Mouse (Mus musculus): ENCODE measurements around the gene Anp32b.

Gene Anp32b

DNA sequence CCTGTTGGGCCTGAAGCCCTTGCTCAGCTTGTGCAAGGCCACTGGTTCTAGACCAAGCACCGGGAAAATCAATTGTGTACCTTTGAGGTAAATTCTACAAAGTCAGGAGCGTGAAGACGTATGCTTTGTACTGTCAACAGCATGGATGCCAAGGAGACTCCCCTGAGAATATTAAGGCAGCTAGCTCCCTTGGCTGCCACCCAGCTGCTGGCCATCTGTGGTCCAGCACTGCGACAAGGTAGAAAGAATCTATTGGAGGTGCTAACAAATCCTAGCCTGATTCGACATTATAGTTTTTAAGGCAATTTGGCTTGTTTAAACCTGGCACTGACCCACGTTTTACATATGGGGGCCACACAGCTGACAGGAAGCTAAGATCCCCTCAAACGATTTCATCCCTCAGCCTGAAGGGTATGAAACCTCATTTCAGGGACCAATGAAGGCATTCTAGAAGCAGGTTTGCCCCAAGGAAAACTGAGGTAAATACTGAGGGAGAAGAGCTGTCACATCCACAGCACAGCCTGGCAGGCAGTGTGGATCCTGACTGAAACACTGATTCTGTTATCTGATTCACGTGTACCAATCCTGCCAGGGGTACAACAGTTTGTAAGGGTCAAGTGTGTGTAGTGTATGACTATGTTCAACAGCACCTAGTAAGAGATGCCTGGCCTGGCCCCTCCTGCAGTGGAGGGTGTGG lies 54.8 kb downstream of the Anp32b start:
- DNase-seq (ENCODE audit: low read depth), result no peak

DNA sequence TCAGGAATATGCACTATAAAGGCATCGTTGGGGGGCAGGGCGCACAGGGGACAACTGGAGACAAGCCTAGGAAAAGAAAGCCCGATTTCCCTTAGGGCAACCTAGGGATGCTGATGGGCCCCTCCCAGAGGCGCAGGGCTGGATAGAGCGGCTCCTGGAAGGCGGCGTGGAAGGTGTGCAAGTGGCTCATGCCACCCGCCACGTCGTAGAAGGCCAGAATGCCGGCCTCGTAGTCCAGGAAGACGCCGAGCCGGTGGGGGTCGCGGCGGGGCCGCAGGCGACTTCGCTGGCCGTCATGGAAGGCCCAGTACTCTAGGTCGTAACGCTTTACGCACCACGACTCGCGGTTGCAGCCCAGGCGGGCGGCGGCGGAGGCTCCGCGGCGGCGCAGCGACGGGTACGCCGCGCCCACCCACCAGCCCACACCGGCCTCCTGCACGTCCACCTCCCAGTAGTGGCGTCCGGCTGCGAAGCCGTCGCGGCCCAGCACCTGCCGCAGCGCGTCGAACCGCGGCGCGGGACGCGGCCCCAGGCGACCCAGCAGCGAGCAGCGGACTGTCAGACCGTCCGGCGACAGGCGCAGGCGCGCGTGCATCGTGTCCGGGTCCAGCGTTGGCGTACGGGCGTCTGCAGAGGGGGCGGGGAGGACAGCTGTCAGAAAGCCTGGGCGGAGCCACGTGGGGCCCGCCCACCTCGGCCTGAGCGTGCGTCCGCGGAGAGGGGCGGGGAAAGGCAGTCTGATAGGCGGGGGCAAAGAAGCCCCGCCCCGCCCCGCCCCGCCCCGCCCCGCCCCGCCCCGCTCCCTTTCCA lies 56.3 kb downstream of the Anp32b start:
- DNase-seq (ENCODE audit: low read depth), result peak; percentile 69

DNA sequence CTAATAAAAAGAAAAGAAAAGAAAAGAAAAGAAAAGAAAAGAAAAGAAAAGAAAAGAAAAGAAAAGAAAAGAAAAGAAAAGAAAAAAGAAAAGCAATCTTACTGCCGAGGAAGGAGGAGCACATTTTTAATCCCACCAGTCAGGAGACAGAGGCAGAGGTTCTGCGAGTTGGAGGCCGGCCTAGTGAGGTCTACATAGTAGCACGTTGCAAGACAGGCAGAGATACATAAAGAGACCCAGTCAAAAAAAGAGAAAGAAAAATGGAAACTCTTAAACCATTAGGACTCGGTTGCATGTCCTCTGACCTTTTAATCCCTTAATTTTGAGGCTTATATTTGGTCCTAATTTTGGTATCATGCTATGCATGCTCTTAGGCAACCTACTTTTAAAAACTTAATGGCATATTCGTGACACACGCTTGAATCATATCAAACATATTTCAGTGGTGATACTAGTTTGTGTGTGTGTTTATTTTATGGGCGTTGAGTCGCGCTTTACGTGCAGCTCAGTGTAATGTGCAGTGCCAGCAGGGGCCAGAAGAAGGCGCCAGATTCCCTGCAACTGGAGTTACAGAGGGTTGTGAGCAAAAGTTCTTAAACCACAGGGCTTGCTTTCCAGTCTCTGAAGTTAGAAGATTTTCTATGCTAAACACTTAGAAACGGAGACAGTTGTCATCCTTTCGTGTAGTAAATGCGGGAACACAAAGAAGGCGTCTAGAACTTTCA lies 57.2 kb downstream of the Anp32b start:
- peak; percentile 59 for DNase-seq (ENCODE audit: low read depth)

DNA sequence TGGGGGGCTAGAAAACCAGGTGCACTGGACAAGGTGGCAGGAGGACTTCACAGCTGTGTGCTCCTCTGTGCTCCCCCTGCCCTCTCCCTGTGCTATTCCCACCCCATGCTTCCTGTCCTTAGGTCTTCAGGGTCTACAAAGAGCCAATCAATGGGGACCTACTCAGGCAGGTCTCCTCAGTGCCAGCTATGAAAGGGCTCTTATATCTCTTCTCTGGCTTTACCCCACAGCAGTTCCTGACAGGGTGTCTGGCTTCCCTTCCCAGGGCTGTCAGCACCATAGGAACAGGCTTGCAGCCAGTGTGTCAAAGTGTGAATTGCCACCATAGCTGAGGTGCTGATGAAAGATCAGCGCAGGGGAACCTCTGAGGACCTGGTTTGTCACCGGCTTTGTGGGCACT lies 69.8 kb downstream of the Anp32b start:
- DNase-seq (ENCODE audit: low read depth), result no peak

DNA sequence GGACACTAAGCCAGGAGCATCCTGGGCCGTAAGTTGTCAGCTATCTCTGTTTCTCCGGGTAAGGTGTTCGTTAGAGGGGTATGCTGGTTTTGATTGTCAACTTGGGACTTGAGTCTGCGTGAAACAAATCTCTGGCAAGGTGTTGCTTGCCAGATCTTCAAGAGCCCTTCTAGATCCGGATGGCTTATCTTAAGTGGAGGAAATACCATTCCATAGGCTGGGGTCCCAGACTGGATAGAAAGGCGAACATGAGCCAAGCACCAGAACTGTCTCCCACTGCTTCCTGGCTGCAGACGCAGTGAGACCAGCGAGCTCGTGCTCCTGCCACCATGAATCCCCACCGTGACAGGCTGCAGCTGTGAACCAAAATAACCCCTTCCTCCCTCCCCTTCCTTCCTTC lies 70.8 kb downstream of the Anp32b start:
- DNase-seq (ENCODE audit: low read depth), result no peak
